Mouse (Mus musculus) R1 (cell line): Measurements from ENCODE around the gene Socs4.

Source experiments
- DNase-seq: peaks from one replicate; pipeline ENCODE4 v3.0.0-alpha.2; 2018; ENCODE audit warnings: low read depth, low spot score

Socs4 gene

DNA sequence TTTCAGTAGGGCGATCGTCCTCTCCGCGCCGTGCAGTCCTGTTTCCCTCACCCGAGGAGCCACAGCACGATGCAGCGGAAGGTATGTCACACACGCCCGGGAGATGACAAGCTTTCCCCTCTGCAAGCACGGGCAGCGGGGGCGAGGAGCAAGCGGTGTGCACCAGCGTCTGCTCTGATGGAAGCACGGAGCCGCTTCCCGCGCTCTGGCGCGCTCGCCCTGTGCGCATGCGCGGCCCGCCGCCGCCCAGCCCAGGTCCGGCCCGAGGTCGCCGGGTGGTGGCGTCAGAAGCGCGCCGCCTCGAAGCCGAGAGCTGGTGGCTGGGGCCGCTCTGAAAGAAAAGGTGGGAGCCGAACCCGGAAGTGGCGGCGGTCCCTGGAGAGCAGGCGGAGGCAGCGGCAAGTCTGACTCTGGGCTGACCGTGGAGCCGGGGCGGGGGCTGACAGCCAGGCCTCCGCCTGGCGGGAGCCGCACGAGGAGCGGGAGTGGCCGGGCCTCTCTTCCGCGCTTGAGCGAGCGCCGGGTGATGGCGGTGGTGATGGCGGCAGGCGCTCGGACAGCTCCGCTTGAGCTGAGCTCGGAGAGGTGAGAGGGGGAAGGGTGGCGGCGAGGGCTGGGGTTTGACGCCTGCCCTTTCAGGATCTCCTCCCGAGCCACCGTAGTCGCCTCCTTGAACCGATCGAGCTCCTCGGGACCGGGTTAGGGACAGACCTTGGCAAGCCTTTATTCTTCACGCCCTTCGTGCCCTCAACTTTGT, at the start of gene Socs4, which contains the start of gene Wdhd1:
TSS of gene Socs4 (plus strand) at position 295 of the 757 bp plus-strand sequence.
TSS of gene Wdhd1 (minus strand) at position 221 of the 757 bp plus-strand sequence.
- DNase-seq, result peak; percentile 95

DNA sequence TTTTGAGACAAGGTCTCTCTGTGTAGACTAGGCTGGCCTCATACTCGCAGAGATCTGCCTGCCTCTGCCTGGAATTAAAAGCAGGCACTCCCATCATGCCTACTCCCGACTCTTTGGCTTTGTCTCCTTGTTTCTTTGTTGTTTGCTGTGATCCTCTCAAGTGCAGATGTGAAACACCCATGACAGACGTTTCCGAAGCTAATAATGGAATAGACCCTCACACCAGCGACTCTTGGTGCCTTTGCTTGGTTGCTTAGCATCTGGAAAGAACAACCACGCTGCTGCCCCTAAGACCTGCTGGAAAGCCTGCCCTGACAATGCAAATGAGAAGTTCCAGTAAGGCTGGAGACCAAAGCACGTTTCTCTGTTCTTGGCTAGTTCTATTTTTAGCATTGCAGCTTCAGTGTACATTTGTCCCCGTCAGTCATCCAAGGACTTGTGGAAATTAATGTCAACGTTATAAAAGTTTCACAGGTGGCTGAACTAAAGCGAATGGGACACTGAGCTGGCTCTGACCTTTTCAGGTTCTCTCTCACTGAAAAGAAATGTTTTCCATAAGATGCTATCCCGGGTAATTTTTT, 46.8 kb upstream of the Socs4 start:
- DNase-seq, result peak; percentile 50

DNA sequence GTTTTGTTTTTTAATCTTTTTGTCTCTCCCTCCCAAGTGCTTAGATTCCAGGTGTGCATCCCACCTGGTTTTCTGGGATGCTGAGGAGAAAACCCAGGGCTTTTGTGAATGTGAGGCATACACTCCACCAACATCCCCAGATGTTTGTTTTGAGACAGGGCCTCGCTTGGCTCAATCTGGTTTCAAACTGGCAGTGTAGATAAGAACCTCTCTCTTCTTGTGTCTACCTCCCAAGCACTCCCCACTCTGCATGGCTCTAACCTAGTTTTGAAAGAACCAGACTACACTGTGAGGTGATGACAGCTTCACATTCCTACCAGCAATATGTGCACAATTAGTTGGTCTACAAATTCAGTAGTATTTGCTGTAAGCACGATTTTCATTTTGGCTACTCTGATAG, 43.1 kb upstream of the Socs4 start:
- no peak for DNase-seq

DNA sequence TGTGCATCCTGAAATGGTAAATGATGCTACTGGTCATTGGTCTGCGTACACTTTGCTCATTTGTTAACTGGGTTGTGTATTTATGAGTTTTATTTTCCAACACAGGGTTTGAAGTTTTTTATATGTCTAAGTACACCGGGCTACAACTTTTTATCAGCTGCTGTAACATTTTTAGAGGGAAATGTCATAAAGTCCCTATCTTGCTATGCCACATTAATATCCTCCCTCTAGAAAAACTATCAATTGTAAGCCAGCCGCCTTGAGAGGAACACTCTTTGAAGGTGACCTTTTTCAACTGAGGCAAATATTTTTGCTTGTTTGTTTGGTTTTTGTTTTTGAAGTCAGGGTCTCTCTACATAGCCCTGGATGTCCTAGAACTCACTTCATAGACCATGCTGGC, 42.7 kb upstream of the Socs4 start:
- no peak for DNase-seq

DNA sequence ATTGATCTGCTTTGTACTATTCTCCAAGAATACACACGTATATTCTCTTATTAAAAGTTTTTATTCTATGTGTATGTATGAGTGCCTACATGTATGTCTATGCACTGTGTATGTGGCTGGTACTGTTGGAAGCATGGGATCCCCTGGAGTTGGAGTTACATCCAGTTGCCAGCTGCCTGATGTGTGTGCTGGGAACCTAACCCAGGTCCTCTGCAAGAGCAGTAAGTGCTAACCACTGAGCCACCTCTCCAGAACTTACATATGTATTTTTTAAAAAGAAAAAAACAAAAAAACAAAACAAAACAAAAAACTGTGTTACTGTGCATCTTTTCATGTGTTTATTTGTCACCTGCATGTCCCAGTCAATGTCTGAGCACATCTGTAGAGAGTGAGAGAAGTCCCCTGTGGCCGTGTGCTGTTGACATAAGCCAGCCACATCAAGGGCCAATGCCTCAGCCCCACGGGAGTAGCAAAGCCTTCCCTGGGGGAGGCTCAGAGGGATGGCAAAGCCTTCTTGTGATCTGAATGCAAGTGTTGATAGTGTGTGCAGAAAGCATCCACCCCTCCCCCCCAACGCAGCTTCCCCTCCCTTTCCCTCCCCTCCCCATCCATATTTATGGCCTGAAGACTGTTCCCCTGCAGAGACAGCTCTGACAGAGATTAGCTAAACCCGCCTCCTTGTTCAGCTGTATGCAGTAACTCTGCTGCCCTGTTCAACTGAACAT, 42.0 kb upstream of the Socs4 start:
- DNase-seq, result no peak

DNA sequence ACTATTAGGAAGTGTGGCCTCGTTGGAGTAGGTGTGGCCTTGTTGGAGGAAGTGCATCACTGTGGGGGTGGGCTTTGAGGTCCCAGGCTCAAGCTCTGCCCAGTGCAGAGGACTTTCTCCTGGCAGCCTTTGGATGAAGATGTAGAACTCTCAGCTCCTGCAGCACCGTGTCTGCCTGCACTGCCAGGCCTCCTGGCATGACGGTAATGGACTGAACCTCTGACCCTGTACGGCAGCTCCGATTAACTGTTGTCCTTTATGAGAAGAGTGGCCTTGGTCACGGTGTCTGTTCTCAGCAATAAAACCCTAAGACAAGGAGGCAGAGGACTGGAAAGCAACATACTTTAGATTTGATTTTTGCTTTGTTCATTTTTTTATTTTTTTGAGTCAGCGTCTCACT, 40.2 kb upstream of the Socs4 start:
- no peak for DNase-seq

DNA sequence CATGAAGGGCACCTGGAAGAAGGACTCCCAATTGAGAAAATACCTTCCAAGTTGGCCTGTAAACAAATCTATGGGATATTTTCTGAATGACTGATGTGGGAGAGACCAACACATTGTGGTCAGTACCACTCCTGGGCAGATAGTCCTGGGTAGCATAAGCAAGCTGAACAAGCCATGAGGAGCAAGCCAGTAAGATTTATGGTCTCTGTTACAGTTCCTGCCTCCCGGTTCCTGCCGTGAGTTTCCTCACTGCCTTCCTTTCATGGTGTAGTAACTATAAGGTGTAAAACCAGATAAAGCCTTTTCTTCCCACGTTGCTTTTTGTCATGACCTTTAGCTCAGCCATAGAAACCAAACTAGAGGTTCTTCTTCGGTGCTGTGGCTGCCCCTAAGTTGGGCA, 39.4 kb upstream of the Socs4 start:
- no peak for DNase-seq

DNA sequence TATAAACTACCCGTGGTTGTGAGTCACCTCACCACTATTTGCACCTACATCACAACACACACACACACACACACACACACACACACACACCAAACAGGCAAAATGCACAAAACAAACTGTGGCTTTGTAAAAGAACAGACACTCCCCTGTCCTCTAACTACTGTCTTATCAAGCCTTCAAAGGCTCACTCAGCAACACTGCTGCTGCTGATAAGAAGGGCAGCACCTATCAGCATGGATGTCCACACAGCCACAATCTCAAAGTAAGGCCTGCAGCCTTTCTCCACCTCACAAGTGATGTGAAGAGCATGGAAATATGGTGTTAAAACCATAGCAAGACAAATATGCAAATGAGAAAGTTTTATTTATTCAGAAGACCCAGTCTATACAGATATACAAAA, 36.1 kb upstream of the Socs4 start:
- DNase-seq, result no peak

DNA sequence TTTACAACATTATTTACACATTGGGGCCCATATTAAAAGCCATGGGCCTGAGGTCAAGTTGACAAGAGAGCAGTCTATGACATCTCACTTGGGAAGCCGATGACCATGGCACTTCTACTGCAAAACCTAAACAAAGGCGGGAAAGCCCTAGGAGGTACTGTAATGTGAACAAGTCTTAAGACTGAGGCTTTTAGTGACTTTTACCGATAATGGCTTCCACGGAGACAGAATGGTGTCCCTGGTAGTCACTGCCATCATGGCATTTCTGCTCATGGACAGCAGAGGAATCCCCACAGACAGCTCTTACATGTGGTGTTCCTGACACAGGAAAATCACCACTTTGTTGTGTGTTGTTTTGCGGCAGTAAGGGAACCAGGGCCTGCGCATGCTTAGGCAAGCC, 35.7 kb upstream of the Socs4 start:
- no peak for DNase-seq

DNA sequence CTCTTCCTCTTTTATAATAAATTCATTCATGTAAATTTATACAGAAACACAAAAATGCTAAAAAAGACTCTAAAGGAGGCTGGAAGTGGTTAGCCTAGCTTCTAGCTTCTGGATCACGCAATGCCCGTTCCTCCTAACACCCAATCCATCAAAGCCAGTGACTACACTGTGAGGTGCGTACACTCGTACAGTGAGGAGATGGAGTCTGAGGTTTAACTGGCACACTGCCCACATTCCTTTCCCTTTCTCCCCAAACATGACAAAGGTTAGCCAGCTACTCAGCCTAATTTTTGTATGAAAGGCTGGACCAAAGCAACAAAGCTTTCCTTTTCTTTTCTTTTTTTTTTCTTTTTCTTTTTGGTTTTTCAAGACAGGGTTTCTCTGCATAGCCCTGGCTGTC, 34.0 kb upstream of the Socs4 start:
- DNase-seq, result no peak

DNA sequence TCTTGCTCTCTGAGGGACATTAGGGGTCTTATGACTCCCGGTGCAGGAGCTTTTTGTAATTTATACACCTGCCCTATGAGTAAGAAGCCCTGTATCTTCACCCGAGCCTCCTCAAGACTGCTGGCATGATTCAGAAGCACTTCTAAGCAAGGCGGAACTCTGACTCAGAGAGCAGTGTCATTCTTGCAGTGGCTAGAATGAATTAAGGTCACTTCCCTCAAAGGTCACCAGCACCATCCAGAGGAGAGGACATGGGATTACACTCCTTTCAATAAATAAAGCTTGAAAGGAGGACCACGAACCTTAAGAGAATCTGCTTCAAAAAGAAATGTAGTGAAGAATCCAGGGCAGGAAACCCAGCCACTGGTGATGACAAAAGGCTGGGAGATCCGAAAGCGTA, 26.9 kb upstream of the Socs4 start:
- DNase-seq, result no peak

DNA sequence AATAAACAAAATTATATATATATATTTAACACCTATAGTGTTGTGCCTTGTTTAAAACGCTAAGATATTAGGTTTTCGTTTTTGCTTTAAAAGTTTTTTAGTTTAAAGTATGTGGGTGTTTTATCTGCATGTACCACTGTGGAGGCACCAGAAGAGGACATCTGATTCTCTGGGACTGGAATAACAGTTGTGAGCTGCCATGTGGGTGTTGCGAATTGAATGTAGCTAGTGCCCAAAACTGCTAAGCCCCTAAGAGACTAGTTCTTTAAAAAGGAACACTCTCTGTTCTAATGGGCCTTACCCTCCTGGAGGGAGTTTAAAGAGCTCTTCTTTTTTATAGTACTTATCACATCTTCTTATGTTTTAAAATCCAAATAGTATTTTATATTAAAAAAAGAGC, 11.9 kb upstream of the Socs4 start:
- DNase-seq, result no peak

DNA sequence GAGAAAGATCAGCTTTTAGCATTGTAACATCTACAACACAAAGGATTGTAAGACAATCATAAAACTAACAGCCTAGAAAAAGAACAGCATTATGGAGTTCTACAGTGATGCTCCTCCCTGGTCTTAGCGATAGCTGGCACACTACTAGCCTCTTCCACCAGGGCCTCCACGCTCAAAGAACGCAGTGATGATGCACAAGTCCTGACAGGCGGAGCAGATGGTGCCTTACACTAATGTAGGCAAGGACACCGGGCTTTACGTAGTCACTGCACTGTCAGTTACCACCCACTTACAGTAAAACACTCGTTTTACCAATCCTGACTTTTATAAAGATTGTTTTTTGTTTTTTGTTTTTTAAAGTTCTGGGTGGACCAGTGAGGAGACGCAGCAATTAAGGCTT, 10.9 kb upstream of the Socs4 start:
- no peak for DNase-seq

DNA sequence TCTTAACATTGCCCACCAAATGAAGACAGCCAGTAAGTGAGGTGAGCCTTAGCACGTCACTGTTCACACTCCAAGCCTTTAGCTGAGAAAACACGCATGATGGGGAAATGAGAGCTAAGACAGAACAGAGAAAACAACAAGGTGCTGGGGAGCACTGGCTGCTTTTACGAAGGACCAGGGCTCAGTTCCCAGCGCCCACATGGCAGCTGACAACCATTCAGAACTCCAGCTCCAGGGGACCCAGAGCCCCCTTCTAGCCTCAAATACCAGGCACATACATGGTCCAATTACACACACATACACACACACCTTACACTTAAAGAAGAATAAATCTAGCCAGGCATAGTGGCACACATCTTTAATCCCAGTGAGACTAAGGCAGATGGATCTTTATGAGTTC, 7.7 kb upstream of the Socs4 start:
- DNase-seq, result no peak

DNA sequence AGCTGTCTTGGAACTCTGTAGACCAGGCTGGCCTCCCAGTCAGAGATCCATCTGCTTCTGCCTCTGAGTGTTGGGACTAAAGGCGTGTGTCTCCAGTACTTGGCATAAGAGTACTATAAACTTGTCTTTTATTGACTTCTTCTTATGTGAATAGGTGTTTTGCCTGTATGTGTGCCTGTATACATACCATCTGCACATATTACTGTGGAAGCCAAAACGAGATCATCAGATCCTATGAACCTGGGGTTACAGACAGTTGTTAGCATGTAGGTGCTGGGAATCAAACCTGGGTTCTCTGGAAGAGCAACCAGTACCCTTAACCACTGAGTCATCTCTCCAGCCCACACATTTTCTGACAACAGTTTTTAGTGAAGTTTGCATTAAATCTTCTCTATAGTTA, 7.0 kb upstream of the Socs4 start:
- DNase-seq, result no peak

DNA sequence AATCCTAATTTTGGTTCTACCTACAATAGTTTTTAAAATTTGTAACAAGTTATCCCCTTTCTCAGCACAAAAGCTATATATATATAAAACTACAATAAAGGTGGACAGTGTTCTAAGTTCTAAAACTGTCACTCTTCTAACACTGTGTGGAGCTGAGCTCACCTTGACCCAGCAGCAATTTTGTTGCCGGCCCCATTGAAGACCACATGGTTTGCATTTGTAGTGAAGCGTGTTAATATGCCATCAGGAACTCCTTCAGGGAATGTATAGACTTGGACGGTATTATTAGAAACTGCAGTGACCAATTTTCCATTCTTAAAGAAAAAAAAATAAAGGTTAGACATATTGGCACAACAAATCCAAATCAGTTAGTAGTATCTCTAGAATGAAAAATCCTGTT, 3.0 kb upstream of the Socs4 start:
- no peak for DNase-seq

DNA sequence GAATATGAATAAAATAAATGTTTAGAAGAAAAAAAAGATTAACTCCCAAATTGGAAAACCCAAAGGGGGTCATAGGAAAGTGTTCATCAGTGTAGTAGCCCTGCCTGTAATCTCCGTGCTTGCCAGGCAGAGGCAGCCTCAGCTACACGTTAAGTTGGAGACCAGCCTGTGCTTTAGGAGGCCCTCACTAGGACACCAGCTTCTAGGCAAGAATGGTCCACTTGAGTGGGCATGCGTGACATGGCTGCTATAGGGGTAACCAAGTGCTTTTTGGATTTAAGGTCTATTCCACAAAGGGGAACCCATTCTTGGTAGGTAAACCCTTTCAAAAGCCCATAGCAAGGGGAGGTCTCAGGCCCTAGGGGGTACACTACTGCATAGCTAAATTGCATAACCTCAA, 1.3 kb upstream of the Socs4 start:
- no peak for DNase-seq

DNA sequence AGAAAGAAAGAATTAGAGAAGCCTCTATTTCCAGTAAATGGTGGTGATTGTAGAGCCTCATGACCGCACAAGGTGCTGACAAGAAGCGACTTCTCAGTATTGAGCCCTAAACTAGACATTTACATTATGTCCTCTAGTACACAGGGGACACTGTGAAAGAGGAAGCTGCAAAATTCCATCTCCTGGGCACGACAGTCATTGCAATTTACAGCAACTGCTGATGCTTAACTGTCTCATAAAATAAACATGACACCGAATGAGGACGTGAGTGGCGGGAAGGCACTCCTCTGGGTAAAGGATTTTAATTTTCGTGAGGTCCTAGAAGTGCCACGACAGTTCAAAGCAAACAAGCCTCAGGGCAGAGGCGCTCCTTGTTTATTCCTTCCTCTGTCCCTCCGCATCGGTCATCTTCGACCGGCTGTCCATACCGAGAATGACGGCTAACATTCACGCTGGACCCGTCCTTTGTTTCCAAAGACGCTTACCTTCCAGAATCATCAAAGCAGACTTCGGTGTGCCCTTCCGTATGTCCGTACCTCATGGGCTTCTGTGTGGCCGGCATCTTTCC, 611 bp upstream of the Socs4 start:
- no peak for DNase-seq

DNA sequence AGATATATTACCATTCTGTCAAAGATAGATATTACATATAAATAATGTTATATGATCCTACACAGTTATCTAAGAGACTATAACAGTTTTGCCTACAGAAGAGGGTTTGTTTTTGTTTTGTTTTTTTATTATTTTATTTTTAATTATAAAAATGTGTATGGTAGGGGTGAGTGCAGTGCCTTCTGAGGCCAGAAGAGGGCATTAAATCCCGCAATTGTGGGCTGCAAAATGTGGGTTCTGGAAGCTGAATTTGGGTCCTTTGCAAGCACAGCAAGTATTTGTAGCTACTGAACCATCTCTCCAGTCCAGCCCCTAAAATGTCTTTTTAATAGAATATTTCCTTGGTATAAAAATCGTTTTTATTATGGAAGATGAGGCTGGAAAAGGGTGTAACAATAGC, 2.3 kb downstream of the Socs4 start:
- DNase-seq, result no peak

DNA sequence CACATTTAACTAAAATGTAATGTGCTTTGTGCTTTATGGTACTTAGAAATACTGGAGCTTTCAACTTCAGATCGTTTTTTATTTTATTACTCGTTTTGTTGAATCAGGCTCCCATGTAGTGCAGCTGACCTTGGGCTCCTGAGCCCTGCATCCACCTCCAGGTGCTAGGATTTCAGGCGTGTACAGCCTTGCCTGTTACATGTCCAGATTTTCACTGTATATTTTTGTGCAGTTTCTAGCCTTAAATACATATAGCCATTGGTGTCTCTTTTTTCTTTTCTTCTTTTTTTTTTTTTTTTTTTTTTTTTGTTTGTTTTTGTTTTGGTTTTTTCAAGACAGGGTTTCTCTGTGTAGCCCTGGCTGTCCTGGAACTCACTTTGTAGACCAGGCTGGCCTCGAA, 4.8 kb downstream of the Socs4 start:
- no peak for DNase-seq

DNA sequence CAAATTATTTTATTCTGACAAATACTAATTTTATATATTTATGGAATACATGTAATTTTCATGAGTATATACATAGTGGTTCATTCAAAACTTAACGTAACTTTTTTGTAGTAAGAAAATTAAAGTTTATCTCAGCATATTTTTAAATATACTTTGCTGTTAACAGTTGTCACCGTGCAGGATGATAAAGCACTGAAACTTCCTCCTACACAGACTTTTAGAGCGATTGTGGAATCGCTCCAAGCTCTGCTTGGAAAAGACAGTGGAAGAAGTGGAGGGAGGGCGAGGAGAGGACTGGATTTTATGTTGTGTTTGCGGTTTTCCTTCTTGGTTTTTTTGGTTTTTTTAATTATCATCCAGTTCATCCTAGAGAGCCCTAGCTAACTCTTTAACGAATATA, 6.8 kb downstream of the Socs4 start:
- DNase-seq, result no peak

DNA sequence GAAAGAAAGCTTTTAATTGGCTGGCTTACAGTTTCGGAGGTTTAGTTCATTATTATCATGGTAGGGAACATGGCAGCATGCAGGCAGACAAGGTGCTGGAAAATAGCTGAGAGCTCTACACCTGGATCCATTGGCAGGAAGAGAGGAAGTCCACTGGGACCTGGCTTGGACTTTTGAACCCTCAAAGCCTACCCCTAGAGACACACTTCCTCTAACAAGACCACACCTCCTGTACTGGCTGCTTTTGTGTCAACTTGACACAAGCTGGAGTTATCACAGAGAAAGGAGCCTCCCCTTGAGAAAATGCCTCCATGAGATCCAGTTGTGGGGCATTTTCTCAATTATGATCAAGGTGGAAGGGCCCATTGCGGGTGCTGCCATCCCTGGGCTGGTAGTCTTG, 8.5 kb downstream of the Socs4 start:
- DNase-seq, result no peak

DNA sequence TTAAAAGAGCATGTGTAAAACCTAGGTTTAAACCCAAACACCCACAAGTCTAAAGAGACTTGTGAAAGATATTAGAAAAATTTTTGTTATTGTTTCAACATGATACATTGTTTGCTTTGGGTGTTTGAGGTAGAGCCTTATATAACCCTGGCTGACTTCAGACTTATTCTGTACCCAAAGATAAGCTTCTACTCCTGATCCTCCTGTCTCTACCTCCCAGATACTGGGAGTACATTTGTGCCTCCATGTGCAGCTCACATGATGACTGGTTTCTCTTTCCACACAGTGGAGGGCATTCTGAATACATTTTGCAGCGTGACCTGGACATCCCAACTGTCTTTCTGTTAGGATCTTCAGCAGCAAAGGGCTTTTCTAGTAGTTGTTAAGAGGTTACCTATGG, 9.5 kb downstream of the Socs4 start:
- DNase-seq, result no peak
